Mouse (Mus musculus) embryonic facial prominence, embryonic 10.5 days (tissue): ENCODE data around the gene Tpi1. TPM values are rescaled to one million over a fixed set of nuclear protein-coding genes. Genes with fewer than 3 reads are reported as not detected.
"Not testable (repeated sequence)": the region's sequence is repeated elsewhere in the genome, so short reads cannot be mapped to it uniquely, and the experiment has no call there.

Experiments
- DNase-seq: peaks from one replicate; pipeline ENCODE4 v3.0.0-alpha.2; 2017; ENCODE audit warnings: low spot score
- H3K27ac ChIP-seq: fragments of 300-500 bp; sonication (generic); replicated peaks from 2 replicates; pipeline ENCODE4 v1.5.1; 2016; ENCODE audit warnings: mild to moderate bottlenecking
- H3K27me3 ChIP-seq: fragments of 300-500 bp; sonication (generic); replicated peaks from 2 replicates; pipeline ENCODE4 v1.6.1; 2016; ENCODE audit warnings: low read depth, mild to moderate bottlenecking; ENCODE audit not compliant: poor library complexity, severe bottlenecking
- H3K36me3 ChIP-seq: fragments of 300-500 bp; sonication (generic); replicated peaks from 2 replicates; pipeline ENCODE4 v1.6.1; 2016; ENCODE audit warnings: mild to moderate bottlenecking, moderate library complexity
- H3K4me1 ChIP-seq: fragments of 300-500 bp; sonication (generic); 2 replicates; pipeline ENCODE4 v1.6.1; 2016
- H3K4me3 ChIP-seq: fragments of 300-500 bp; sonication (generic); 2 replicates; pipeline ENCODE4 v1.5.1; 2016; ENCODE audit warnings: mild to moderate bottlenecking, moderate library complexity
- H3K9me3 ChIP-seq: fragments of 300-500 bp; sonication (generic); 2 replicates; pipeline ENCODE4 v1.6.1; 2016; ENCODE audit warnings: mild to moderate bottlenecking
- WGBS: fragments of 180-500 bp; shearing (Covaris S2); methylation state at CpG from one replicate; pipeline ENCODE4 v1.1.7; 2016; 5-methylcytosine and 5-hydroxymethylcytosine counted together
- polyA plus RNA-seq: library from polyadenylated mRNA; unstranded; fragments of >200 nt; fragmentation: Nextera tagmentation; extraction: Ambion mirVana; gene quantifications from 2 replicates; pipeline ENCODE4 v1.2.1, GENCODE M21; 2016

Gene Tpi1
- polyA plus RNA-seq, 1 experiment from 2014 or later, result 829 TPM

DNA sequence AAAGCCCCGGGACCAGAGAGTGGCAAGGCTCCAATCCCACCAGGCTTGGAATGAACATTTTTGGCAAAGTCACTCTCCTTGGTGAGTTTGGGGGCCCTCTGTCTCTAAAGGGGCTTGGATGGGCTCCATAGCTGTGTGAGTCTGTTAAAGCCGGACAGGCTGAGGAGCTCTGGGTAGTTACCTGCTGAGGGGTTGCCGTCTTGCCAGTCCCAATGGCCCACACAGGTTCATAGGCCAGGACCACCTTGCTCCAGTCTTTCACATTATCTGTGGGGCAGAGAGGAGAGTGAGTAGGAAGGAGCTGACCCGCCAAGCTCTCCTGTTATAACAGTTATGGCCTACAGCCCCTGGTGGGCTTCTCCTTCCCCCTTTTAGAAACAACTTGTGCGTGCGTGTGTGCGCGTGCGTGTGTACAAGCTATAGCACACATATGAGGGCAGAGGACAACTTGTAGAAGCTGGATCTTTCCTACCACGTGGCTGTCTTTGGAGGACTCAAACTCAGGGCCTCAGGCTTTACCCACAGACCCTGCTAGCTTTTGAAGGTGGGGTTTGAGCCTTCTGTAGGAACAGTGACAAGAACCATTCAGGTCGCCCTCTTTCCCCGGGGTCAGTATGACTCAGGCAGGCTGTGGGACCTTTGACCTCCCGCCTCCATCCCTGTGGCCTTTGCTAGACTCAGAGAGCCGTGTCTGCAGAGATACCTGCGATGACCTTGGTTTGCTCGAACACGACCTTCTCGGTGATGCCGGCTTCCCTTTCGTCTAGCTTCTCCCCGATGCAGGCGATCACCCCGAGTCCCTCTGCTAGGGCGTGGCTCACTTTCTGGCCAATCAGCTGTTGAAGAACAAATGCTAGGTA is 2.2 kb downstream of the Tpi1 start:
- peak overlapping the region; percentile 98 for H3K27ac ChIP-seq
- no peaks in the 10 kb centered on the region for H3K27me3 ChIP-seq
- DNase-seq, result no peak
- H3K36me3 ChIP-seq, result peaks cover 56% of the 10 kb centered on the region
- H3K9me3 ChIP-seq, result no peaks in the 10 kb centered on the region
- H3K4me1 ChIP-seq, result peaks cover 65% of the 10 kb centered on the region
- H3K4me3 ChIP-seq, result peak overlapping the region; percentile 92
- 85% methylated on average over 24 of the region's 24 CpGs for WGBS

DNA sequence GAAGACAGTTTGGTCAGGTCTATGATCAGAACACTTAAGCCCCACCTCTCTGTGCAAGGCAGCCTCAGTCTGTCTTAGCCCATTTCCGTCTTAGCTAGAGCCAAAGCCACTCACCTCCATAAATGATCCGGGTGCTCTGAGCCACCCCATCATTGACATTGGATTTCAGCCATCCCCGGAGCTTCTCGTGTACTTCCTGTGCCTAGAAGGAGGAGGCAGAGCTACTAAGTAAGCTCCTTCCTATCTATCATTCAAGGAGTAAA is 2.8 kb downstream of the Tpi1 start:
- H3K4me1 ChIP-seq, result peaks cover 70% of the 10 kb centered on the region
- no peak for DNase-seq
- WGBS, result 96% methylated on average over 4 of the region's 4 CpGs
- H3K9me3 ChIP-seq, result no peaks in the 10 kb centered on the region
- no peaks in the 10 kb centered on the region for H3K27me3 ChIP-seq
- no peak overlapping the region for H3K27ac ChIP-seq
- no peak overlapping the region for H3K4me3 ChIP-seq
- peaks cover 50% of the 10 kb centered on the region for H3K36me3 ChIP-seq

DNA sequence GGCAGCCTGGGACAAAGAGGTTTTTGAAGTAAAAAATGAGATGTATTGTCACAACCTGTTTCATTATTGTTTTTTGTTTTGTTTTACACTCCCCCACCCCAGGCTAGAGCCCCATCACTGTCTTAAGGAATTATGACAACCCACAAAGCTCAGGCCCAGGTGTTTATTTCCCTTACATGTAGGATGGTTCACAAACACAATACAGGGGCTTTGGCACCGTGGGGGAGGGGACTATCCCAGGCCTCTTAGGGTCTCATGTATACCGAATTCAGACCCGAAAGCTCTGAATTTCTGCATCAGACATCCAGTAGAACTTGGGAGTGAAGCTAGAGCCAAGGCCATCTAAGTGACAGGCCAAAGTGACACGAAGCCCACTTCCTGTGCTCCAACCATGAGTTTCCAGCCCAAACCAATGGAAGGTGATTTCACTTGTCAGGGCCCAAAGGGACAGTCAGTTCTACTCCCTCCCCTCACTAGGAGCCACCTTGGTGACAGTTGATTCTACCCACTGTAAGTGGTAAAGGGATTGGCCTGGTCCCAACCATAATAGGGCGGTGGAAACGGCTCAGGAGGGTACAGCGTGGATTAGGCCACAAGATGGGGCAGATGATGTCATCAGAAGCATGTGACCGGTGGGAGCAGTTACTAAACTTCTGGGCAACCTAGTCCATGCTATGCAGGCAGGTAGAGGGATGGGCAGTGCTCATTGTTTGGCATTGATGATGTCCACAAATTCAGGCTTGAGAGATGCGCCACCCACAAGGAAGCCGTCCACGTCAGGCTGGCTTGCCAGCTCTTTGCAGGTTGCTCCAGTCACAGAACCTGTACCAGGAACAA is 3.3 kb downstream of the Tpi1 start:
- H3K36me3 ChIP-seq, result peaks cover 45% of the 10 kb centered on the region
- 85% methylated on average over 11 of the region's 11 CpGs for WGBS
- H3K4me3 ChIP-seq, result 0 out of 2 replicates have a peak overlapping the region, but pooled peaks have one; percentile 66
- not testable (repeated sequence) for H3K9me3 ChIP-seq, DNase-seq, H3K27me3 ChIP-seq, H3K27ac ChIP-seq
- H3K4me1 ChIP-seq, result peaks cover 75% of the 10 kb centered on the region

DNA sequence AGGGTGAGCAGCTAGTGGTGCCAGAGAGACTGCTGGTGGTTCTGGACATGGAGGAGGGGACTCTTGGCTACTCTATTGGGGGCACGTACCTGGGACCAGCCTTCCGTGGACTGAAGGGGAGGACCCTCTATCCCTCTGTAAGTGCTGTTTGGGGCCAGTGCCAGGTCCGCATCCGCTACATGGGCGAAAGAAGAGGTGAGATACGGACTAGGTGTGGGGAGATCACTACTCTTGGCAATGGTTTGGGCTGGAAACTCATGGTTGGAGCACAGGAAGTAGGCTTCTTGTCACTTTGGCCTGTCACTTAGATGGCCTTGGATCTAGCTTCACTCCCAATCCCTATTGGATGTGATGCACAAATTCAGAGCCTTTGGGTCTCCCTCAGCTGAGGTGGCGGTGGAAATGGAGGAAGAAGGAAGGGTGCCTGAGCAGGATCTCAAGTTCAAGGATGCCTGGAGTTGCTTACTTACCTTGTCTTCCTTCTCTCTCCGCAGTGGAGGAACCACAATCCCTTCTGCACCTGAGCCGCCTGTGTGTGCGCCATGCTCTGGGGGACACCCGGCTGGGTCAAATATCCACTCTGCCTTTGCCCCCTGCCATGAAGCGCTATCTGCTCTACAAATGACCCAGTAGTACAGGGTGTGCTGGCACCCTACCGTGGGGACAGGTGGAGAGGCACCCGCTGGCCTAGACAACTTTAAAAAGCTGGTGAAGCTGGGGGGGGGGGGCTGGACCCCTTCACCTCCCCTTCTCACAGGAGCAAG is 4.1 kb downstream of the Tpi1 start:
- peak overlapping the region; percentile 87 for H3K27ac ChIP-seq
- H3K27me3 ChIP-seq, result no peaks in the 10 kb centered on the region
- peaks cover 78% of the 10 kb centered on the region for H3K4me1 ChIP-seq
- no peaks in the 10 kb centered on the region for H3K9me3 ChIP-seq
- WGBS, result 49% methylated on average over 14 of the region's 14 CpGs
- H3K36me3 ChIP-seq, result peaks cover 36% of the 10 kb centered on the region
- H3K4me3 ChIP-seq, result peak overlapping the region; percentile 66
- DNase-seq, result no peak

DNA sequence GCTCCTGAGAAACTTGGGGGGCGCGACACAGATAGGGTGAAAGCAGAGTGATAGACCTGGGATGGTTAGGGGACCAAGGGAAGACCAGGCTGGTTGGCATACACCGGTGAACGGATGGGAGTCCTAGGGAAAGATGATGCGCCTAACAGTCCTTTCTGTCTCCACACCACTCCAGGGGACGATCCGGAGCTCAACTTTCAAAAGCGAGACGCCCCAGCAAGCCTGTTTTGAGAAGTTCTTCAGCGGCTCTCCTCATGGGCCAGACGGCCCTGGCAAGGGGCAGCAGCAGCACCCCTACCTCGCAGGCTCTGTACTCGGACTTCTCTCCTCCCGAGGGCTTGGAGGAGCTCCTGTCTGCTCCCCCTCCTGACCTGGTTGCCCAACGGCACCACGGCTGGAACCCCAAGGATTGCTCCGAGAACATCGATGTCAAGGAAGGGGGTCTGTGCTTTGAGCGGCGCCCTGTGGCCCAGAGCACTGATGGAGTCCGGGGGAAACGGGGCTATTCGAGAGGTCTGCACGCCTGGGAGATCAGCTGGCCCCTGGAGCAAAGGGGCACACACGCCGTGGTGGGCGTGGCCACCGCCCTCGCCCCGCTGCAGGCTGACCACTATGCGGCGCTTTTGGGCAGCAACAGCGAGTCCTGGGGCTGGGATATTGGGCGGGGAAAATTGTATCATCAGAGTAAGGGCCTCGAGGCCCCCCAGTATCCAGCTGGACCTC is 4.9 kb downstream of the Tpi1 start:
- peak; percentile 90 for DNase-seq
- peaks cover 33% of the 10 kb centered on the region for H3K36me3 ChIP-seq
- peak overlapping the region; percentile 66 for H3K4me3 ChIP-seq
- H3K9me3 ChIP-seq, result no peaks in the 10 kb centered on the region
- no peaks in the 10 kb centered on the region for H3K27me3 ChIP-seq
- peak overlapping the region; percentile 87 for H3K27ac ChIP-seq
- WGBS, result under 1% methylated on average over 35 of the region's 35 CpGs
- peaks cover 72% of the 10 kb centered on the region for H3K4me1 ChIP-seq

DNA sequence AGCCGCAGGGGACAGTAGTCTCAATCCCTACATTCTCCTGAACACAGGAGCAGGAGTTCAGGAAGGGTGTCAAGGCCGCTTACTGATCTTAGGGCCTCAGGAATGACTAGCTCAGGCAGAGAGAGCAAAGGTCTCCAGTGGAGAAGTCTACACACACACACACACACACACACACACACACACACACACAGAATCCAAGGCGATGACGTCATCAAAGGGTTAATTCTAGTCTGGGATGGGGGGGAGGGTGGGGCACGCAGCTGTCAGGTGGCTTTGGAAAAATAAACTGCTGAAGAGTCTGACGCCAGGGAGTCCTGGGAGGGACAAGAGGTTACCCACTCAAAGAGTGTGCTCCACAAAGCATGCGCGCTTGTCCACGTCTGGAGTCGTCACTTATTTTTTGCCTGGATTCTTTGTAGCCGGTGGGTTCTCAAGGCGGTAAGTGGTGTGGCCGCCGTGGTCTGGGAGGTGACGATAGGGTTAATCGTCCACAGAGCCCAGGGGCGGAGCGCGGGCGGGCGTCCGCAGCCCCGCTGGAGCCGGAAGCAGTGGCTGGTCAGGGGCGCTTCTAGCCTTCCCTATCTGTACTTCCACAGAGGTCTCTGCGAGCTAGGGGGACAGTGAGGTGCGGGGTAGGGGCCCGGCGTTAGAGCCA is 5.6 kb downstream of the Tpi1 start, which contains the start of gene Spsb2:
Gene Spsb2, plus strand, starts transcription at position 304 of the 655 bp plus-strand sequence.
- peak within 1 kb of the TSS; percentile 87 for H3K27ac ChIP-seq
- H3K36me3 ChIP-seq, result peaks cover 33% of the 10 kb centered on the region
- peaks cover 70% of the 10 kb centered on the region for H3K4me1 ChIP-seq
- 5% methylated on average over 29 of the region's 29 CpGs for WGBS
- H3K27me3 ChIP-seq, result no peaks in the 10 kb centered on the region
- peak; percentile 87 for DNase-seq
- peak within 1 kb of the TSS; percentile 66 for H3K4me3 ChIP-seq
- no peaks in the 10 kb centered on the region for H3K9me3 ChIP-seq

DNA sequence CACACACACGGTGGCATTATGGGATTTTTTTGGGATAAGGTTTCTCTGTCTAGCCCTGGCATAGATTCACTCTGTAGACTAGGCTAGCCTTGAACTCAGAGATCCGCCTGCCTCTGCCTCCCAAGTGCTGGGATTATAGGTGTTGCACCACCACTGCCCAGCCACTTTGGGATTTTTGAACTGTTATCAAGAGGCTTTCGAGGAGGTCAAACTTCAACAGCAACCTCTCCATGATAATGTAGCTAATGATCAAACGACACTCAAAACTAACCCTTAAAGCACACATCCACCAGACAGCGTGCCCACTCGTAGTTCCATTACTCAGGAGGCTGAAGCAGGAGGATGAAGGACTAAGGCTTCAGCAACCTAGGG is 6.1 kb downstream of the Tpi1 start:
- H3K27me3 ChIP-seq, result no peaks in the 10 kb centered on the region
- no peak for DNase-seq
- 81% methylated on average over 6 of the region's 6 CpGs for WGBS
- peaks cover 65% of the 10 kb centered on the region for H3K4me1 ChIP-seq
- H3K4me3 ChIP-seq, result peak overlapping the region; percentile 66
- no peaks in the 10 kb centered on the region for H3K9me3 ChIP-seq
- H3K27ac ChIP-seq, result peak overlapping the region; percentile 87
- H3K36me3 ChIP-seq, result peaks cover 33% of the 10 kb centered on the region

DNA sequence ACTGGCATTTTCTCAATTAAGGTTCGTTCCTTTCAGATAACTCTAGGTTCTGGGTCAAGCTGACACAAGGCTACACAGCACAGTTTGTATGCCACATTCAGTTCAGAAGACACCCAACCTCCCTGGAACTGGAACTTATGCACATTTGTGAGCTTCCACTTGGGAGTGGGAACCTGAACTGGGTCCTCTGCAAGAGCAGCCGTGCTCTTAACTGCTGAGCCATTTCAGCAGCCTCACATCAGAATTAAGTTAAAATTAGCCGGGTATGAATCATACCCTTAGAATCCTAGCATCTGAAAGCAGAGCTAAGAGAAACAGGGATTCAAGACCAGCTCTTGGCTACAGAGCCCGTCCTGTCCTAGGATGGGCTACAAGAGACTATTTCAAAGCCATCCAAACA is 6.7 kb downstream of the Tpi1 start:
- H3K4me1 ChIP-seq, result peaks cover 62% of the 10 kb centered on the region
- 0 out of 2 replicates have a peak overlapping the region, but pooled peaks have one; percentile 24 for H3K27ac ChIP-seq
- H3K27me3 ChIP-seq, result no peaks in the 10 kb centered on the region
- no peak overlapping the region for H3K4me3 ChIP-seq
- 87% methylated on average over 4 of the region's 4 CpGs for WGBS
- H3K36me3 ChIP-seq, result peaks cover 27% of the 10 kb centered on the region
- no peaks in the 10 kb centered on the region for H3K9me3 ChIP-seq
- no peak for DNase-seq

DNA sequence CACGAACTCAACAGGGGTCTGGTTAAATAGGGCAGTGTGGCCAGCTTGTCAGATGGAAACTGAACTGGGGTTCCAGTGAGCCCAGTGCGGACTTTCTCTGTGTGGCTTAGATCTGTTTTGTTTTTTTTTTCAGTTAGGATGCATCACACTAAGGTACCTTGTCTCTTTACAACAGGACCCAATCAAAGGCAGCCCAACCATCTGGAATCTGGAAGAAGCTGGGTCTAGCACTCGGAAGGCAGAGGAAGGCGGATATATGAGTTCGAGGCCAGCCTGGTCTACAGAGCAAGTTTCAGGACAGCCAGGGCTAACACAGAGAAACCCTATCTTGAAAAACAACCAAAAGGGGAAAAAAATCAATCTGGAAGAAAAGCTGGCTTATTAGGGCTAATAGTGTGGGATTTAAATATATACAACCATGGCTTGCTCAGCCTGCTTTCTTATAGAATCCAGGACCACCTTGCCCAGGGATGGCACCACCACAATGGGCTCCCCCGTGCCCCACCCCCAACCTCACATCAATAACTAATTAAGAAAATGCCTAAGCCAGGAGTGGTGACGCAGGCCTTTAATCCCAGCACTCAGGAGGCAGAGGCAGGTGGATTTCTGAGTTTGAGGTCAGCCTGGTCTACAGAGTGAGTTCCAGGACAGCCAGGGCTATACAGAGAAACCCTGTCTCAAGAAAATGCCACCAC is 7.5 kb downstream of the Tpi1 start:
- no peak for DNase-seq

DNA sequence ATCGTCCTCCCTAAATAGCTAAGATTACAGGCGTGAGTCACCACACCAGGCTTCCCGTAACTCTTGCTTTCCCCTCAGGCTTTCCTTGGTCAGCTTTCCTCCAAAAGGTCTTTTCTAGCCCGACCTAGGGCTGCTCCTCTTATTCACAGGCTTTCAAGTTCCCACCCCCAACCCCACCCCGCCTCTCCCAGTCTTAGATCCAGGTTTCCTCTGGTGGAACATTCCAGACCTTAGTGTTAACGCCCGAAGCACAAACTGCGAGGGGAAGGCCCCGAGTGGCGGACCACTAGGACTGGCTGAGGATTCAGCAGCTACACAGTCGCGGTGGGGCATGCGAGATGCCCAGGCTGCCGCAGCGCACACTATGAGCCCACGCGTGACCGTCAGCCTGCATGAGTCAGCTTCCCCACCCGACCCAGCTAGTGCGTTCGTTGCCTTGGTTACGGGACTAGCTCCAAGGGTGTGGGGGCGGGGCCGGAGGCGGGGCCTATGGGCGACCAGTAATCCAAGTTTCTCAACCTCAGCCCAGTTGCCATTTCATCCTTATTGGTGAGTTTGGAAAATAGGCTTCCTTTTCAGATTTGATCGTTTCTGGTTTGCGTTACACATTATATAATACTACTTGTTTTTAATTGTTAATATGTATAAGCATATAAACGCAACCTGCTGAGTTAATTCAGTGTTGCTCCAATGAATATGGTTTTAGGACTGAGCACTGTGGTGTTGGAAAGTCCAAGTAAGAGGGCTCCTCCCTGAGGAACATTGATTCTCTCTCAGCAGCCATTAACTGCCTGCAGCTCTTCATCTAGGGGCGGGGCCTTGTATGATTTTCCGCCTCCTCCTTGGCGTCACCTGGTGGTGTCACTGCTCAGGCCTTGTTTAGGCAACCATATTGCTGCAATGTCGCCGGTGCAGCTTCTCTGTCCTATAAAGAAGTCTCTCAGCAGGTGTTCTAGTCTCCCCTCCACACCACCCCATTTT is 8.5 kb downstream of the Tpi1 start:
- WGBS, result 1% methylated on average over 34 of the region's 34 CpGs
- Histone ChIP-seq H3K27ac (peak overlapping the region; percentile 91), H3K4me3 (peak overlapping the region; percentile 66), H3K27me3 (no peaks in the 10 kb centered on the region), H3K36me3 (peaks cover 10% of the 10 kb centered on the region), H3K4me1 (peaks cover 50% of the 10 kb centered on the region), H3K9me3 (no peaks in the 10 kb centered on the region)
- DNase-seq, result peak; percentile 96

More for the DNA sequence above, 7.5 kb downstream of the Tpi1 start:
- WGBS, result 75% methylated on average over 7 of the region's 7 CpGs
- H3K36me3 ChIP-seq, result peaks cover 20% of the 10 kb centered on the region
- H3K27me3 ChIP-seq, result no peaks in the 10 kb centered on the region
- H3K9me3 ChIP-seq, result no peaks in the 10 kb centered on the region
- H3K4me3 ChIP-seq, result peak overlapping the region; percentile 66
- H3K4me1 ChIP-seq, result peaks cover 54% of the 10 kb centered on the region
- peak overlapping the region; percentile 91 for H3K27ac ChIP-seq
